Mouse (Mus musculus) liver, embryonic 14.5 days (tissue): ENCODE measurements around the gene Afap1. TPM values are rescaled to one million over a fixed set of nuclear protein-coding genes. Genes with fewer than 3 reads are reported as not detected.

Experiments
- ATAC-seq: fragments of 200-750 bp; cut with Nextera tagmentation; 2 replicates; pipeline ENCODE4 v1.8.0; 2017; ENCODE audit warnings: moderate number of reproducible peaks, mild to moderate bottlenecking, moderate library complexity; ENCODE audit not compliant: insufficient read depth
- DNase-seq, 3 experiments: peaks; one replicate each; pipeline ENCODE4 v3.0.0-alpha.2; 2012 to 2013; ENCODE audit warnings: low read depth in 3 of 3, low spot score in 3 of 3
- H3K27ac ChIP-seq: fragments of 300-500 bp; sonication (generic); 2 replicates; pipeline ENCODE4 v1.5.1; 2014; ENCODE audit warnings: moderate library complexity, mild to moderate bottlenecking, control low read depth, inconsistent platforms
- H3K27me3 ChIP-seq: fragments of 300-500 bp; sonication (generic); 2 replicates; pipeline ENCODE4 v1.6.1; 2014; ENCODE audit warnings: mild to moderate bottlenecking, low read length, moderate library complexity; ENCODE audit not compliant: control insufficient read depth, insufficient read depth
- H3K36me3 ChIP-seq: fragments of 300-500 bp; sonication (generic); replicated peaks from 2 replicates; pipeline ENCODE4 v1.6.1; 2014; ENCODE audit warnings: low read depth; ENCODE audit not compliant: control insufficient read depth, insufficient read depth
- H3K4me1 ChIP-seq, 2 experiments: fragments of 200-500 bp in 1 of 2; fragments of 300-500 bp in 1 of 2; sonication (generic) in 1 of 2; replicated peaks; 2 replicates each; pipeline ENCODE4 v1.6.1; 2012 to 2014; ENCODE audit warnings: antibody characterized with exemption in 1 of 2, inconsistent platforms in 1 of 2, low read length in 1 of 2; ENCODE audit not compliant: control insufficient read depth in 2 of 2, insufficient read depth in 2 of 2
- H3K4me2 ChIP-seq: fragments of 300-500 bp; sonication (generic); 2 replicates; pipeline ENCODE4 v1.6.1; 2014; ENCODE audit warnings: low read depth, mild to moderate bottlenecking, control low read depth, moderate library complexity
- H3K4me3 ChIP-seq, 2 experiments: fragments of 200-500 bp in 1 of 2; fragments of 300-500 bp in 1 of 2; sonication (generic) in 1 of 2; 2 replicates each; pipeline ENCODE4 v1.5.1; 2012 to 2014; ENCODE audit warnings: low read depth in 2 of 2, low read length in 2 of 2, mild to moderate bottlenecking in 2 of 2, control low read depth in 1 of 2, inconsistent platforms in 1 of 2, moderate library complexity in 1 of 2; ENCODE audit not compliant: insufficient read depth in 1 of 2
- H3K9ac ChIP-seq: fragments of 300-500 bp; sonication (generic); replicated peaks from 2 replicates; pipeline ENCODE4 v1.6.1; 2014; ENCODE audit warnings: mild to moderate bottlenecking, control low read depth, moderate library complexity
- H3K9me3 ChIP-seq: fragments of 300-500 bp; sonication (generic); 2 replicates; pipeline ENCODE4 v1.6.1; 2016; ENCODE audit warnings: low read length, mixed read lengths; ENCODE audit not compliant: control insufficient read depth
- CTCF ChIP-seq: IDR thresholded peaks from 2 replicates; pipeline ENCODE4 v1.5.1; 2016; ENCODE audit warnings: antibody characterized with exemption, low read depth, control low read depth
- EP300 ChIP-seq: IDR thresholded peaks from 2 replicates; pipeline ENCODE4 v1.6.1; 2016; ENCODE audit warnings: antibody characterized with exemption, low read depth
- WGBS: fragments of 180-500 bp; shearing (Covaris S2); extraction: QIAGEN DNeasy Blood & Tissue Kit; methylation state at CpG from one replicate; pipeline ENCODE4 v1.1.7; 2014; ENCODE audit not compliant: insufficient replicate concordance; 5-methylcytosine and 5-hydroxymethylcytosine counted together
- polyA plus RNA-seq, 2 experiments: library from polyadenylated mRNA; depleted of rRNA in 1 of 2; stranded (reverse) in 1 of 2; unstranded in 1 of 2; fragments of >200 nt; fragmentation: Nextera tagmentation in 1 of 2; extraction: Ambion mirVana in 1 of 2; gene quantifications; 2 replicates each; pipeline versions ENCODE4 v1.2.1 to v1.2.3; 2012 to 2014

The Afap1 gene
- polyA plus RNA-seq, 2 experiments = 0.58 to 0.76 TPM

DNA sequence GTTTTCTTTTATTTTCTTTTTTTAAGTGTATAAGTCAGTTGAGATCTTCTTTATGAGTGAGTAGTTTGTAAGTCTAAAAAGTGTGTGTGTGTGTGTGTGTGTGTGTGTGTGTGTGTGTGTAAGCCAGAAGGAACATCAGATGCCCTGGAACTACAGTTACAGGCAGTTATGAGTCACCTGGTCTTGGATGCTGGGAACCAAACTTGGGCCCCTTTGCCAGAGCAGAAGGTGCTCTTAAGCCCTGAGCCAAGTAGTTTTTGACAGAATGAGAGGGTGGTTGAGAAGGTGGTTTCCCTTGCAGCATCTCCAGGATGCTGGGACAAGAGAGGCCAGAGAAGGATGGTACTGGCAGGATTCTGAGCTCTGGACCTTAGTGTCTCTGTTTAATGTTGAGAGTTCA, 27.4 kb downstream of the Afap1 start:
- Histone ChIP-seq H3K9ac (no peak overlapping the region), H3K4me3 (no peak overlapping the region), H3K9me3 (no peaks in the 10 kb centered on the region), H3K27me3 (no peaks in the 10 kb centered on the region), H3K4me1 (no peaks in the 10 kb centered on the region), H3K36me3 (no peaks in the 10 kb centered on the region), H3K27ac (no peak overlapping the region), H3K4me2 (no peak overlapping the region)
- TF ChIP-seq EP300 (no peak), CTCF (no peak)
- ATAC-seq (no peak), DNase-seq (no peak)

DNA sequence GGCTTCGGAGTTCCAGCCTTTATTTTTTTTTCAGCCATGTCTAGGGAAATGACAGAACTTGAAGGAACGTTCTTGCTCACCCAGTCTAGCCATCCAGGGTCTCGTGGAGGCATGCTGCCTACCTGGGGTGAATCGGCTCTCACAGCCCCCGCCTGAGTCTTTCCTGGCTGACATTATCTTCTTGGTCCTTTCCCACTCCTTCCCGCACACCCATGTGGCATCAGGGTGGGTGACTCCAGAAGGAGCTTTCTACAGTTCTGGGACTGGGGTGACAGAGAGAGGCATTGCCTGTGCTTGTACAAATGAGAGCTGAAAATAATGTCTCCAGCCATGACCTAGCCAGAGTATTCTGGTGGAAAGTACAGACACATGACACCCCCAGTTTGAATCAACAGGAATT, 28.0 kb downstream of the Afap1 start:
- H3K27ac ChIP-seq = no peak overlapping the region

DNA sequence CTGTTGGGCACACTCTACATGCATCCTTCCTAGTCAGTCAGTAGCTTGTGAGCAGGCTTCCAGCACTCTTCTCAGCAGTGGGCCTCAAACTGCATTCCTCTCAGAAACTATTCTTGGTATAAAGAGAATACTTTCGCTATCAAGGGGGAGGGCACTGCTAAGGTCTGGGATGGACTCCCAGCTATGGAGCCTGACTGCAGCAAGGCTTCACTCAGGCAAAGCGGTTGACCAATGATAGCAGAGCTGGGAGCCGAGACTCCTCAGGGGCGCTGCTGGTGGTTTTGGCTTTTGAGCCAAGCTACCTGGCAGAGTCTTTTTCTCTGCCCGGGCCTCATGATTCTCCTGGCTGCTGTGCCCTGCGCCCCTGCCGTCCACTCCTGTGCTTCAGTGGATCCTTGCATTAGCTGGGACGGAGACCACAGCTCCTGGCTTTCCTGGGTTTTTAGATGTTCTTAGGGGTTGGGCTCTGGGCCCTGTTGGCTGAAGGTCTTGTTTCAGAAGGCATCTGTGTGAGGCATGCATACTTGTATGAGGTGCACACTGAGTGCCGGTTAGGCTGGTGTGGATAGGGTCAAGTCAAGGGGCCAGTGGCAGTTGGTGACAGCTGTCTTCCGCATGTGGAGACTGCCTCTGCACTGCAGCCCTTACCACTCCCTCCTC, 28.6 kb downstream of the Afap1 start:
- TF ChIP-seq EP300 = no peak
- TF ChIP-seq CTCF = no peak
- 61% methylated on average over 10 of the region's 10 CpGs for WGBS
- no peak overlapping the region for H3K27ac ChIP-seq
- H3K36me3 ChIP-seq = no peaks in the 10 kb centered on the region
- no peak for DNase-seq
- no peaks in the 10 kb centered on the region for H3K9me3 ChIP-seq
- H3K9ac ChIP-seq = no peak overlapping the region
- H3K27me3 ChIP-seq = no peaks in the 10 kb centered on the region
- no peaks in the 10 kb centered on the region for H3K4me1 ChIP-seq
- H3K4me2 ChIP-seq = no peak overlapping the region
- no peak for ATAC-seq
- H3K4me3 ChIP-seq = no peak overlapping the region

More for the DNA sequence above, 28.0 kb downstream of the Afap1 start:
- ATAC-seq (no peak), DNase-seq (no peak)
- H3K9ac ChIP-seq = no peak overlapping the region
- no peaks in the 10 kb centered on the region for H3K36me3 ChIP-seq
- H3K4me2 ChIP-seq = no peak overlapping the region
- H3K4me1 ChIP-seq = no peaks in the 10 kb centered on the region
- TF ChIP-seq EP300 (no peak), CTCF (no peak)
- H3K4me3 ChIP-seq = no peak overlapping the region
- H3K27me3 ChIP-seq = no peaks in the 10 kb centered on the region
- H3K9me3 ChIP-seq = no peaks in the 10 kb centered on the region
- WGBS = 58% methylated on average over 6 of the region's 6 CpGs

DNA sequence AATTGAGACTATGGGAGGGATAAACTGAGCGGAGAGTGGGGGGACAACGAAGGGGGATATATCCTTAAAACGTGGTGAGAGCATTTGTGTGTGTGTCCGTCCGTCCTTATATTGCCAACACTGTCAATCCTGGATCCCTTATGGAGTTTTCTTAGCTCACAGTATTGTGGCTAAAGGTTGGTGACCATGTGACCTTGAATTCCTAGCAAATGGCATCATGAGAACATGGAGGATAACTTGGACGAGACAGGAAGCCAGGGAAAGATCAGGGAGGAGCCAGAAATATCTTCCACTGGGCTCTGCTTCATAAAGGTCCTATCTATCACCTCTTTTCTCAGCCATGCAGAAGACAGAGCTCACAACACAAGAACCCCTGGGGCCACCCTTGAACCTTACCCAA, 30.3 kb downstream of the Afap1 start:
- TF ChIP-seq EP300 (no peak), CTCF (no peak)
- no peak overlapping the region for H3K4me2 ChIP-seq
- no peaks in the 10 kb centered on the region for H3K27me3 ChIP-seq
- no peaks in the 10 kb centered on the region for H3K9me3 ChIP-seq
- WGBS = 61% methylated on average over 6 of the region's 6 CpGs
- H3K27ac ChIP-seq = no peak overlapping the region
- no peaks in the 10 kb centered on the region for H3K4me1 ChIP-seq
- DNase-seq (no peak), ATAC-seq (no peak)
- no peak overlapping the region for H3K4me3 ChIP-seq
- H3K9ac ChIP-seq = no peak overlapping the region
- H3K36me3 ChIP-seq = no peaks in the 10 kb centered on the region

DNA sequence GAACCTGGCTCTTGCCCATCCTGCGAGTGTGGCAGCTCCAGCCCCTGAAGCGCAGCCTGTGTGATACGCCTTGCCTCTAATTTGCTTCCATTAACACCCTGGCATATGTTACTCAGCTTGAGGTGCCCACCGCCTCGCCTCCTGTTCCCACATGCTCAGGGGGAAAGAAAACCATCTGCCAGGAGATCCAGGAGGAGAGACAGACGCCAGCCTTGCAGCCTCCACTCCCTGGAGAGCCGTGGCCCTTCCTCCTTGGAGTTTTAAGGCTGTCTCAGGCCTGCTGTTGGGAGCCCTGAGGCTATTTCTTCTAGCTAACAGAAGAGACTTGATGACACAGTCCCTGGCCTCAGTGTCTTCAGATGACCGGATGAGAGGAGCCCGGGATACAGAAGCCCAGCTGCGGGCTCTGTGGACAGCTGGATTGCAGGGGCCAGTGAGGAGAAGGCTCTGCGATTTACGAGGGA, 32.1 kb downstream of the Afap1 start:
- 54% methylated on average over 12 of the region's 12 CpGs for WGBS
- Histone ChIP-seq H3K9me3 (no peaks in the 10 kb centered on the region), H3K27ac (no peak overlapping the region), H3K4me2 (no peak overlapping the region), H3K4me1 (no peaks in the 10 kb centered on the region), H3K9ac (no peak overlapping the region), H3K36me3 (no peaks in the 10 kb centered on the region), H3K4me3 (no peak overlapping the region), H3K27me3 (no peaks in the 10 kb centered on the region)
- ATAC-seq = no peak
- DNase-seq = no peak
- TF ChIP-seq CTCF (no peak), EP300 (no peak)
